Mouse (Mus musculus): ENCODE measurements around the gene P4ha2.

DNA sequence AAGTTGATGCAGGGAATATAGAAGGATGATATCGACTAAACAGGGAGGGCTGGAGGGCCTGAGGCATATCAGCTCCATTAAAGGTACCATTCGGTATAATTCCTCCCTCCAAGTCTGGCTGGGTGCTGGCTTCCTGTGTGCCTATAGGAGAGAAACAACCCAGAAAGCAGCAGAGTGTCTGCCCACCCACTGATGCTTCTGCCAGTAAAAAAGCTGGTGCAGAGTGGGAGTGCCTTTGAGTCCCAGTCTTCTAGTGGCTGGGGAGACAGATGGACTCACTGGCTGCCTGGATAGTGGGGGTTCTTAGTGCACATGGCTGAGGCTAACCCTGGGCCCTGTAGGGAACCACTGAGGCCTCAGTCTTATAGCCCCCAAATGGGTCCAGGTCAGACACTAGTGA, 49.7 kb upstream of the P4ha2 start:
- TF ChIP-seq CTCF (IDR thresholded peaks at IDR 0.05; ENCODE audit: low read depth, low read length) (no peak), POLR2A (IDR thresholded peaks at IDR 0.05; ENCODE audit: extremely low read depth, insufficient read depth, low read length) (no peak)
